Mouse (Mus musculus): ENCODE data around the gene Zfp366. TPM values are rescaled to one million over a fixed set of nuclear protein-coding genes. Genes with fewer than 3 reads are reported as not detected.
A peak's percentile ranks its signal among the peaks of the same experiment; 100 is the strongest.
"Not testable (repeated sequence)": the region's sequence is repeated elsewhere in the genome, so short reads cannot be mapped to it uniquely, and the experiment has no call there.

Gene Zfp366
- polyA plus RNA-seq, 1 experiment: 2.8 TPM

- 0 out of 2 replicates have a peak overlapping the region, but pooled peaks have one; percentile 24 for H3K27ac ChIP-seq (replicated peaks; ENCODE audit: low read depth, low read length)
- H3K4me1 ChIP-seq (ENCODE audit: control insufficient read depth, insufficient read depth, insufficient read length, low read length): peaks cover 7% of the 10 kb centered on the region
- H3K4me3 ChIP-seq (ENCODE audit: insufficient read depth, low read depth, low read length): no peak overlapping the region
Observed at GRCm38 (mm10) chr13:99169401-99169800, 15.2 kb upstream of the Zfp366 start.

GRCm38 (mm10) chr13:99170337-99170736 lies 14.3 kb upstream of the Zfp366 start:
- Histone ChIP-seq H3K4me1 (ENCODE audit: control insufficient read depth, insufficient read depth, insufficient read length, low read length) (peaks cover 9% of the 10 kb centered on the region), H3K4me3 (ENCODE audit: insufficient read depth, low read depth, low read length) (no peak overlapping the region), H3K27ac (replicated peaks; ENCODE audit: low read depth, low read length) (peak overlapping the region; percentile 72; the same call in 1 of the 2 replicates)

- peaks cover 9% of the 10 kb centered on the region for H3K4me1 ChIP-seq (ENCODE audit: control insufficient read depth, insufficient read depth, insufficient read length, low read length)
- no peak overlapping the region for H3K4me3 ChIP-seq (ENCODE audit: insufficient read depth, low read depth, low read length)
- H3K27ac ChIP-seq (replicated peaks; ENCODE audit: low read depth, low read length): no peak overlapping the region
Observed at GRCm38 (mm10) chr13:99173849-99174248, 10.8 kb upstream of the Zfp366 start.

- Histone ChIP-seq H3K27ac (replicated peaks; ENCODE audit: low read depth, low read length) (peak overlapping the region; percentile 31), H3K4me1 (ENCODE audit: control insufficient read depth, insufficient read depth, insufficient read length, low read length) (peaks cover 10% of the 10 kb centered on the region)
- H3K4me3 ChIP-seq (ENCODE audit: insufficient read depth, low read depth, low read length): not testable (repeated sequence)
Observed at GRCm38 (mm10) chr13:99182828-99183227, 1.8 kb upstream of the Zfp366 start.

- Histone ChIP-seq H3K4me1 (ENCODE audit: control insufficient read depth, insufficient read depth, insufficient read length, low read length) (peaks cover 10% of the 10 kb centered on the region), H3K4me3 (ENCODE audit: insufficient read depth, low read depth, low read length) (no peak overlapping the region), H3K27ac (replicated peaks; ENCODE audit: low read depth, low read length) (peak overlapping the region; percentile 99)
Observed at GRCm38 (mm10) chr13:99183257-99183895, 1.2 kb upstream of the Zfp366 start.

GRCm38 (mm10) chr13:99185573-99185972 lies 950 bp downstream of the Zfp366 start:
- peak overlapping the region; percentile 80 for H3K4me3 ChIP-seq (ENCODE audit: insufficient read depth, low read depth, low read length)
- peaks cover 15% of the 10 kb centered on the region for H3K4me1 ChIP-seq (ENCODE audit: control insufficient read depth, insufficient read depth, insufficient read length, low read length)
- peak overlapping the region; percentile 99 for H3K27ac ChIP-seq (replicated peaks; ENCODE audit: low read depth, low read length)

GRCm38 (mm10) chr13:99186138-99186853 lies 1.7 kb downstream of the Zfp366 start:
- Histone ChIP-seq H3K4me3 (ENCODE audit: insufficient read depth, low read depth, low read length) (peak overlapping the region; percentile 80), H3K4me1 (ENCODE audit: control insufficient read depth, insufficient read depth, insufficient read length, low read length) (peaks cover 15% of the 10 kb centered on the region), H3K27ac (replicated peaks; ENCODE audit: low read depth, low read length) (peak overlapping the region; percentile 99)

GRCm38 (mm10) chr13:99186859-99187258 lies 2.2 kb downstream of the Zfp366 start:
- peaks cover 17% of the 10 kb centered on the region for H3K4me1 ChIP-seq (ENCODE audit: control insufficient read depth, insufficient read depth, insufficient read length, low read length)
- peak overlapping the region; percentile 99 for H3K27ac ChIP-seq (replicated peaks; ENCODE audit: low read depth, low read length)
- peak overlapping the region; percentile 80 for H3K4me3 ChIP-seq (ENCODE audit: insufficient read depth, low read depth, low read length)

- peak overlapping the region; percentile 99 for H3K27ac ChIP-seq (replicated peaks; ENCODE audit: low read depth, low read length)
- H3K4me3 ChIP-seq (ENCODE audit: insufficient read depth, low read depth, low read length): peak overlapping the region; percentile 80
- peaks cover 19% of the 10 kb centered on the region for H3K4me1 ChIP-seq (ENCODE audit: control insufficient read depth, insufficient read depth, insufficient read length, low read length)
Observed at GRCm38 (mm10) chr13:99187456-99187855, 2.8 kb downstream of the Zfp366 start.

- H3K4me3 ChIP-seq (ENCODE audit: insufficient read depth, low read depth, low read length): peak overlapping the region; percentile 80
- H3K4me1 ChIP-seq (ENCODE audit: control insufficient read depth, insufficient read depth, insufficient read length, low read length): peaks cover 14% of the 10 kb centered on the region
- H3K27ac ChIP-seq (replicated peaks; ENCODE audit: low read depth, low read length): peak overlapping the region; percentile 99
Observed at GRCm38 (mm10) chr13:99188625-99189024, 4.0 kb downstream of the Zfp366 start.

GRCm38 (mm10) chr13:99189671-99190070 lies 5.0 kb downstream of the Zfp366 start:
- peak overlapping the region; percentile 41 for H3K4me3 ChIP-seq (ENCODE audit: insufficient read depth, low read depth, low read length)
- peaks cover 14% of the 10 kb centered on the region for H3K4me1 ChIP-seq (ENCODE audit: control insufficient read depth, insufficient read depth, insufficient read length, low read length)
- peak overlapping the region; percentile 99 for H3K27ac ChIP-seq (replicated peaks; ENCODE audit: low read depth, low read length)

- Histone ChIP-seq H3K4me3 (ENCODE audit: insufficient read depth, low read depth, low read length) (peak overlapping the region; percentile 41), H3K27ac (replicated peaks; ENCODE audit: low read depth, low read length) (peak overlapping the region; percentile 99)
Observed at GRCm38 (mm10) chr13:99190466-99190865, 5.8 kb downstream of the Zfp366 start.

GRCm38 (mm10) chr13:99191063-99191462 lies 6.4 kb downstream of the Zfp366 start:
- Histone ChIP-seq H3K27ac (replicated peaks; ENCODE audit: low read depth, low read length) (peak overlapping the region; percentile 99), H3K4me3 (ENCODE audit: insufficient read depth, low read depth, low read length) (0 out of 2 replicates have a peak overlapping the region, but pooled peaks have one; percentile 0), H3K4me1 (ENCODE audit: control insufficient read depth, insufficient read depth, insufficient read length, low read length) (peaks cover 21% of the 10 kb centered on the region)

More at GRCm38 (mm10) chr13:99190466-99190865, 5.8 kb downstream of the Zfp366 start:
- H3K4me1 ChIP-seq (ENCODE audit: control insufficient read depth, insufficient read depth, insufficient read length, low read length): peaks cover 18% of the 10 kb centered on the region

GRCm38 (mm10) chr13:99196314-99196713 lies 11.7 kb downstream of the Zfp366 start:
- peaks cover 37% of the 10 kb centered on the region for H3K4me1 ChIP-seq (ENCODE audit: control insufficient read depth, insufficient read depth, insufficient read length, low read length)
- no peak overlapping the region for H3K4me3 ChIP-seq (ENCODE audit: insufficient read depth, low read depth, low read length)
- H3K27ac ChIP-seq (replicated peaks; ENCODE audit: low read depth, low read length): peak overlapping the region; percentile 91

- Histone ChIP-seq H3K4me1 (ENCODE audit: control insufficient read depth, insufficient read depth, insufficient read length, low read length) (peaks cover 37% of the 10 kb centered on the region), H3K4me3 (ENCODE audit: insufficient read depth, low read depth, low read length) (no peak overlapping the region), H3K27ac (replicated peaks; ENCODE audit: low read depth, low read length) (peak overlapping the region; percentile 38)
Observed at GRCm38 (mm10) chr13:99196865-99197264, 12.2 kb downstream of the Zfp366 start.

Measured in brown adipose tissue, adult 24 weeks (tissue).